Mouse (Mus musculus) neural tube, embryonic 15.5 days (tissue): ENCODE measurements around the gene Mphosph9. TPM values are rescaled to one million over a fixed set of nuclear protein-coding genes. Genes with fewer than 3 reads are reported as not detected.
A peak's percentile ranks its signal among the peaks of the same experiment; 100 is the strongest.

Experiments
- ATAC-seq: fragments of 200-750 bp; cut with Nextera tagmentation; 2 replicates; pipeline ENCODE4 v1.8.0; 2017; ENCODE audit warnings: mild to moderate bottlenecking, moderate TSS enrichment, moderate library complexity; ENCODE audit not compliant: low FRiP score
- H3K27ac ChIP-seq: fragments of 300-500 bp; sonication (generic); replicated peaks from 2 replicates; pipeline ENCODE4 v1.5.1; 2015; ENCODE audit warnings: mild to moderate bottlenecking, inconsistent platforms
- H3K27me3 ChIP-seq: fragments of 300-500 bp; sonication (generic); replicated peaks from 2 replicates; pipeline ENCODE4 v1.6.1; 2015; ENCODE audit warnings: inconsistent platforms
- H3K36me3 ChIP-seq: fragments of 300-500 bp; sonication (generic); 2 replicates; pipeline ENCODE4 v1.6.1; 2015; ENCODE audit warnings: inconsistent platforms
- H3K4me1 ChIP-seq: fragments of 300-500 bp; sonication (generic); 2 replicates; pipeline ENCODE4 v1.6.1; 2015; ENCODE audit warnings: inconsistent platforms
- H3K4me2 ChIP-seq: fragments of 300-500 bp; sonication (generic); 2 replicates; pipeline ENCODE4 v1.6.1; 2015; ENCODE audit warnings: inconsistent platforms, mild to moderate bottlenecking, moderate library complexity
- H3K4me3 ChIP-seq: fragments of 300-500 bp; sonication (generic); replicated peaks from 2 replicates; pipeline ENCODE4 v1.5.1; 2015; ENCODE audit warnings: mild to moderate bottlenecking, inconsistent platforms
- H3K9ac ChIP-seq: fragments of 300-500 bp; sonication (generic); replicated peaks from 2 replicates; pipeline ENCODE4 v1.6.1; 2015; ENCODE audit warnings: mild to moderate bottlenecking, inconsistent platforms
- H3K9me3 ChIP-seq: fragments of 300-500 bp; sonication (generic); replicated peaks from 2 replicates; pipeline ENCODE4 v1.6.1; 2016; ENCODE audit warnings: inconsistent platforms
- WGBS: fragments of 180-500 bp; shearing (Covaris S2); methylation state at CpG from one replicate; pipeline ENCODE4 v1.1.7; 2015; ENCODE audit warnings: mixed read lengths; 5-methylcytosine and 5-hydroxymethylcytosine counted together
- polyA plus RNA-seq: library from polyadenylated mRNA; unstranded; fragments of >200 nt; fragmentation: Nextera tagmentation; extraction: Ambion mirVana; gene quantifications from 2 replicates; pipeline ENCODE4 v1.2.1, GENCODE M21; 2015

Gene Mphosph9
- polyA plus RNA-seq, 1 experiment from 2014 or later, result 10.7 TPM

DNA sequence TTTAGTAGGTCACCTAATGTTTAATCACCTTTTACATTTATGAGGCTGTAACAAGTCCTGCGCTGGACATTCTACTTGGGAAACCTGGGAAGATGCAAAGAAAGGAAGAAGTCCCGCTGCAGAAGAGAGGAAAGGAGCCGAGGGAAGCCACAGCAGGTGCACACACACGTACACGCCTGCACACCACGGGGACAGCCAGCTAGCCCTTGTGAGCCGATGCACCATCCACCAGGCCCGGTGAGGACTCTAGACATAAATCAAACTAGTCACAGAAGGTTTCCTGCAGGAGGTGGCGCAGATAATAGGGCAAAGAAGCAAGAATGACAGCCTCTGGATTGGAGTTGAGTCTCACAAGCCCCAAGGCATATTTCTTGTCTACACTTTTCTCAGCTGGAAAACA is 97.3 kb downstream of the Mphosph9 start:
- ATAC-seq, result no peak
- no peaks in the 10 kb centered on the region for H3K9me3 ChIP-seq
- WGBS, result 44% methylated on average over 9 of the region's 9 CpGs
- peaks cover 37% of the 10 kb centered on the region for H3K4me1 ChIP-seq
- H3K36me3 ChIP-seq, result no peaks in the 10 kb centered on the region
- H3K9ac ChIP-seq, result no peak overlapping the region
- H3K4me2 ChIP-seq, result no peak overlapping the region
- H3K27me3 ChIP-seq, result no peaks in the 10 kb centered on the region
- no peak overlapping the region for H3K27ac ChIP-seq
- no peak overlapping the region for H3K4me3 ChIP-seq

DNA sequence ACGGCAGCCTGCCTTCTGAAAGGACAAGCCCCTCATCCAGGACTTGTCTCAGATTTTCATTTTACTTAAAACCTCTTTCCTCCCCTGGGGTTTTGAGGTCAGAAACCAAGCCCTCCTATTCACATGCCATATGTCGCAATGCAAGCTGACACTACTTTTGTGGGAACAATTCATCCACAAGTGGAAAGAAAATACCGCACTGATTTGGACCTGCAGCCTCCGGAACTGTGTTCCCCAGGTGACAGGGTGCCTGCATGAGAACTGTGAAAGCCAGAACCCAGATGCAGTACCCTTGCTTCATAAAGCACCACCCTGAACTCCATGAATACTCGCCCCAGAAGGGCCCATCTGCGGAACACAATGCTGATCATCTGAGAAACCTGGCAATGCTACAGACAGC is 100.6 kb downstream of the Mphosph9 start:
- Histone ChIP-seq H3K4me2 (no peak overlapping the region), H3K9ac (no peak overlapping the region), H3K4me1 (peaks cover 24% of the 10 kb centered on the region), H3K36me3 (no peaks in the 10 kb centered on the region), H3K27ac (no peak overlapping the region), H3K9me3 (no peaks in the 10 kb centered on the region), H3K27me3 (no peaks in the 10 kb centered on the region), H3K4me3 (no peak overlapping the region)
- no peak for ATAC-seq
- 62% methylated on average over 6 of the region's 6 CpGs for WGBS

DNA sequence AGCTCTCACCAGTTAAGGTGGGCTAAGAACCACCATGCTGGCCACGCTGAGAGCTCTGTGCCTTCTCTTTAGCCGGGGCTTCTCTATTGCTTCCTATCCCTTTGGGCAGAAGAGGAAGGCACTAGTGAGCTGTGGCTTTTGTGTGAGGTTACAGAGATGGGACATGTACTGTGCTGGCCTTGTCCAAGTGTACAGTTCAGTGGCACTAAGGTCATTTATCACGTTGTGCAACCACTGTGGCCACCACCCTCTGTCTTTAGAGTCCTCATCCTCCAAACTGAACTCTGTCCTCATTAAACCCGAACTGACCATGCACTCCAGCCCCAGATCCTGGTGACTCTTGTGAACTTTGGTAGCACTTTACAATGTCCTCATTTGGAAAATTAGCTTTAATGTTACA is 101.3 kb downstream of the Mphosph9 start:
- ATAC-seq, result no peak
- H3K27me3 ChIP-seq, result no peaks in the 10 kb centered on the region
- 92% methylated on average over 4 of the region's 4 CpGs for WGBS
- no peak overlapping the region for H3K4me3 ChIP-seq
- H3K9me3 ChIP-seq, result no peaks in the 10 kb centered on the region
- no peak overlapping the region for H3K4me2 ChIP-seq
- peaks cover 26% of the 10 kb centered on the region for H3K4me1 ChIP-seq
- H3K36me3 ChIP-seq, result no peaks in the 10 kb centered on the region
- H3K27ac ChIP-seq, result no peak overlapping the region
- no peak overlapping the region for H3K9ac ChIP-seq

DNA sequence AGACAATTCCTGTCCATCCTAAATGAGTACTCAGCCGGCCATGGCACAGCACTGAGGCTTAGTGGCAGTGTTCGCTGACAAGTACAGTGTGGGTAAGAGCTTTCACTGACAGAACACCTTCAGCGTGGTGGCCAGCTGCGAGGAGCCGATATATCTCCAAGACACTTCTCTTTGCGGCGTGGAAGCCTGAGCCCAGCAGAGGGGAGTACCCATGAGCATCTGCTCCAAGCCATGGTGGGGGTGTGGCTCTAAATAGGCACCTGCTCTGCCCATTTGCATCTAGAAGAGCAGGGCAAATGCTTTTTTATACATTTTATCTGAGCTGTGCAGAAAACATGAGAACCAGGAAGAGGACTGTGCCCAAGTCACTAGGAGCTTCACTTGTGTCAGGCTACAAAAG is 101.9 kb downstream of the Mphosph9 start:
- no peak overlapping the region for H3K9ac ChIP-seq
- no peak overlapping the region for H3K4me2 ChIP-seq
- no peak overlapping the region for H3K4me3 ChIP-seq
- WGBS, result 89% methylated on average over 7 of the region's 7 CpGs
- H3K36me3 ChIP-seq, result no peaks in the 10 kb centered on the region
- peaks cover 32% of the 10 kb centered on the region for H3K4me1 ChIP-seq
- ATAC-seq, result no peak
- no peaks in the 10 kb centered on the region for H3K27me3 ChIP-seq
- no peaks in the 10 kb centered on the region for H3K9me3 ChIP-seq
- no peak overlapping the region for H3K27ac ChIP-seq

DNA sequence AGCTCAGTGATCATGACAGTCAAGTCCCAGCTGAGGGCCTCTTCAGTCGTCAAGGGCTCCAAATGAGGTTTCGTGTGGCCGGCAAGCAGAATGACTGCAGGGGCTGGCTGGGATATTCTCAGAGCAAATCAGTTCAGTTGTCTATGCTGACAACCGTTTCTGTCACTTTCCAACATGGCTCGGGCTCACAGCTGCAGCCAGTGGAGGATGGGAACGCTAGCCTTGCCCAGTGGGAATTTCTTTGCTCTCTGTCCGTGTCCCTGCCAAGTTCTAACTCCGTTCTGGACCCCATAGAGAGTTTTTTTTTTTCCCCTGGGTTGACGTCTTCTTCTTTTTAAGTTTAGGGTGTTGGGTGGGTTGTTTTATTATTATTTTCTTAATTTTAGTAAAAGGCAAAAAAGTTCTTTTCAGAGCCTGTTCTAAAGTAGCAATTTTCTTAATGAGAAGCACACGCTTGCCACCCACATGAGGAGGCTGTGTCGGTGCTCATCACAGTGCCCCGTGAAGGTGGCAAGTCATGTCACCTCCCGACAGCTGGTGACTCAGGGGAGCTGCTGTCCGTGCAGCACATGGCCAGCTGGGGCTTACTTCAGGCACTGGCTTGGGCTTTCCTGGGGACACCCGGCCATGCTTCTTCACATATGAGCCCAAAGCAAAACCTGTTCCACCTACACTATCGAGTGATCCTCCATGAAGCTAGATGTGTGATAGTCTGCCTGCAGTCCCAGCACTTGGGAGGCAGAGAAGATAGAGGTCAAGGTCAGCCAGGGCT is 103.3 kb downstream of the Mphosph9 start:
- Histone ChIP-seq H3K9ac (no peak overlapping the region), H3K27ac (no peak overlapping the region), H3K4me1 (peaks cover 40% of the 10 kb centered on the region), H3K9me3 (no peaks in the 10 kb centered on the region), H3K4me2 (no peak overlapping the region), H3K27me3 (no peaks in the 10 kb centered on the region), H3K4me3 (no peak overlapping the region), H3K36me3 (no peaks in the 10 kb centered on the region; the same call in 1 of the 2 replicates)
- 56% methylated on average over 16 of the region's 16 CpGs for WGBS
- no peak for ATAC-seq

DNA sequence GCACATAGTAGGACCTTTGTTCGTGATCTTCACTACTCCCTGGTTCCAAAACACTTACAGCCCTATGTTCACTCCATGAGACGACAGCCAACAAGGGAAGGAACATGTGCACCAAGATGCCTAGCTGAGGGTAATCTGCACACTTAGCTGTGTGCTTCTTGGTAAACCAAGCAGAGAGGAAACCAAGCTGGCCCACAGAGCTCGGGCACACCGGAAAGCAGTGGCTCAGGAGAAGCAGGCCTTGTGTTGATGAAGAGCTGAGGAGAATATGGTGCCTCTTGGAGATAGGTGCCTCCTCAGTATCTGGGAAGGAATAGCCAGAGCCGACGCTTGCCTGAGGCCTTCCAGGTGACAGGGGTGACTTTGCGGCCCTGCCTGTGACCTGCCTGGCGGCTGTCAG is 104.2 kb downstream of the Mphosph9 start:
- H3K9ac ChIP-seq, result no peak overlapping the region
- H3K36me3 ChIP-seq, result no peaks in the 10 kb centered on the region; the same call in 1 of the 2 replicates
- H3K27me3 ChIP-seq, result no peaks in the 10 kb centered on the region
- no peaks in the 10 kb centered on the region for H3K9me3 ChIP-seq
- ATAC-seq, result no peak
- WGBS, result 89% methylated on average over 8 of the region's 8 CpGs
- H3K4me2 ChIP-seq, result no peak overlapping the region
- peaks cover 46% of the 10 kb centered on the region for H3K4me1 ChIP-seq
- H3K27ac ChIP-seq, result no peak overlapping the region
- no peak overlapping the region for H3K4me3 ChIP-seq

DNA sequence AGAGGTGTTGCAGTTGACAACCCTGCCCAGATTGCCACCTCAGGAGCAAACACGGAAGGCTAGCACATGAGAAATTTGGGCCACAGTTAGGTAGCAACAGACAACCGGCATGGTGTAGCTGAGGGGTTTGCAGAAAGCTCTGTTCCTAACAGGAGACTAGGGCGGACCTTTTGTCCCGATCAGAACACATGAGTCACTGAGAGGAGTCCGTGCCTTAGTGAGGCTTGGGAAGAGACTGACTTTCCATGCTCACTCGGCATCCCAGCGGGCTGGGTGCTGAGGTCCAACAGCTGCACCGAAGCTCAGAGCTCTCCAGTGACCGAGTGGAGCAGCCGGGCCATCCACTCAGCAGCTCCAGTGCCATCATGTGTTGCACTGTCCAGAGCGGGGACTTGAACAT is 105.1 kb downstream of the Mphosph9 start:
- H3K4me1 ChIP-seq, result peaks cover 46% of the 10 kb centered on the region
- H3K9me3 ChIP-seq, result no peaks in the 10 kb centered on the region
- no peak overlapping the region for H3K4me2 ChIP-seq
- ATAC-seq, result no peak
- no peak overlapping the region for H3K9ac ChIP-seq
- H3K4me3 ChIP-seq, result no peak overlapping the region
- 91% methylated on average over 11 of the region's 11 CpGs for WGBS
- no peaks in the 10 kb centered on the region for H3K27me3 ChIP-seq
- no peaks in the 10 kb centered on the region; the same call in 1 of the 2 replicates for H3K36me3 ChIP-seq
- no peak overlapping the region for H3K27ac ChIP-seq

DNA sequence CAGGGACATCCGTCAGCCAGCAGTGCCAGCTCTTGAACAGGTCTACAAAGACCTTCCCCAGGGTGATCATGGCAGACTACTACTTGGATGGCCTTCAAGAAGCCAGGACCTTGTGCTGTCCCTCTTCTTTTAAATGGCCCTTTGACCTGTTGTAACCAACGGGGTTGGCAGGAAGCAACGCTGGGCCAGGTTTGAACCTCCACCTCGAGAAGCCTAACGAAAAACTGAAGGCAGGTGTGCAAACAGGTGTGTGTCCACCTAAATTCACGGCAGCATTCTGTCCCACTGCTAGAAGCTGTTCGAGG is 106.1 kb downstream of the Mphosph9 start:
- Histone ChIP-seq H3K9me3 (no peaks in the 10 kb centered on the region), H3K27me3 (no peaks in the 10 kb centered on the region), H3K4me3 (no peak overlapping the region), H3K36me3 (no peaks in the 10 kb centered on the region; the same call in 1 of the 2 replicates), H3K27ac (0 out of 2 replicates have a peak overlapping the region, but pooled peaks have one; percentile 10), H3K4me1 (peaks cover 38% of the 10 kb centered on the region), H3K9ac (no peak overlapping the region), H3K4me2 (no peak overlapping the region)
- 85% methylated on average over 7 of the region's 7 CpGs for WGBS
- no peak for ATAC-seq

DNA sequence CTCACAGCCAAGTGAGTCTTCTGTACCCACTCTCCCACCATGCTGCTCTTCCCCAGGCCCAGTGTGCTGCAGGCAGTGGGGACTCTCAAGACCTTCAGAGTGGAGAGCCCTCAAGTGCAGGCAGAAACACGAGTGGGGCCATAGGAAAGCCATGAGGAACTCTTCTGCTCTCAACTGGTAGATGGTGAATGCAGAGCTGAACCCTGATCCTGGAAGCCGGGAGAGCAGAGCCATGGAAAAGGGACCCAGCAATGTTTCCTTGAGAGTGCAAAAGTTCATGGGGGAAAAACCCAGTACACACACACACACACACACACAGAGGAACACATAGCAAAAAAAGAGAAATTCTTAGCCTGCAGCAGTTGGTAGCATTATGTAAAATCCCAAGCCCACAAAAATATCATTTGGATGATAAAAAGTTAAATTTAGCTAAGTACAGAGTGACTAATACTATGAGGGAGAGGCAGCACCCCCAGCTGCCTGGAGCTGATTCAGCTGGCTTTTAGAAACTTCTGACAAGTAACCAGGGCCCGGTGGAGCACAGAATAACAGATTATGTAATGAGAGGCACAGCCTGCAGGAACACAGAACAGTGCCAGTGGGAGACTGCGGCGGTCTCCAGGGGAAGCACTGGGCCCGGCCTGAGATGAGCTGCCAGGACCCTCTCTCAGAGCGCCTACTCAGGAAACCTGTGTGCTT is 106.6 kb downstream of the Mphosph9 start:
- Histone ChIP-seq H3K36me3 (no peaks in the 10 kb centered on the region; the same call in 1 of the 2 replicates), H3K27ac (0 out of 2 replicates have a peak overlapping the region, but pooled peaks have one; percentile 19), H3K9me3 (no peaks in the 10 kb centered on the region), H3K27me3 (no peaks in the 10 kb centered on the region), H3K4me3 (no peak overlapping the region), H3K4me2 (no peak overlapping the region), H3K9ac (no peak overlapping the region), H3K4me1 (peaks cover 37% of the 10 kb centered on the region)
- peak; percentile 49; the same call in 1 of the 2 replicates for ATAC-seq
- 63% methylated on average over 7 of the region's 7 CpGs for WGBS

DNA sequence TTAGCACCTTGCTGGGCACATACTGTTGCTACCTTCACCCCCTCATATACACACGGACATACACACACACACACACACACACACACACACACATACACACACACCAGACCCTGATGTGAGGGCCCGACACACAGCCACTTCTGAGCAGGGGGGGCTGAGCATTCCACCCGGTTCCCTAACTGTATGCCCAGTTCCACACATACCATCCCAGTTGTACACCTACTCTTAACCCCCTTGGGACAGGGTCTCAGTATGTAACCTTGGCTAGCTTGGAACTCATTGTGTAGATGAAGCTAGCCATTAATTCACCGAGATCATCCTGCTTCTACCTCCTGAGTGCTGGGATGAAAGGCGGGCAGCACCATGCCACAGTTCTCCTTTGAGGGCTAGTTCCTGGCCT is 107.2 kb downstream of the Mphosph9 start:
- H3K4me3 ChIP-seq, result no peak overlapping the region
- peaks cover 2% of the 10 kb centered on the region; the same call in 1 of the 2 replicates for H3K36me3 ChIP-seq
- H3K9ac ChIP-seq, result no peak overlapping the region
- no peak for ATAC-seq
- 96% methylated on average over 5 of the region's 5 CpGs for WGBS
- no peak overlapping the region for H3K4me2 ChIP-seq
- 0 out of 2 replicates have a peak overlapping the region, but pooled peaks have one; percentile 19 for H3K27ac ChIP-seq
- H3K27me3 ChIP-seq, result no peaks in the 10 kb centered on the region
- no peaks in the 10 kb centered on the region for H3K9me3 ChIP-seq
- H3K4me1 ChIP-seq, result peaks cover 37% of the 10 kb centered on the region

DNA sequence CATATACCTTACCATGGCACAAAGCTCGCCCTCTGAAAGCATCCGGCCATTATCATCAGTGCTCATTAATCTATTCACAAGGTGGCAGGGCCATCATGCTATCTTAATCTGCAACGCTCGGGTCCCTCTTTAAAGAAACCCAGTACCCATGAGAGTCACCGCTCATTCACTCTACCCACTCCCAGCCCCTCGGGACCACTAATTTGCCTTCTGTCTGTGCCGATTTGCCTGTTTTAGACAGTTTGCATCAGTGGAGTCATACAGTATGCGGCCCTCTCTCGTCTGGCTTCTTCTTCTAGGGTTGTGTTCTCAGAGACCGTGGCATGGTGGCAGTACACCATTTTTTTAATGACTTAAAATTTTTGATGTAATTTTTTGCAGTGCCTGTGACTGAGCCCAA is 108.3 kb downstream of the Mphosph9 start:
- Histone ChIP-seq H3K4me1 (peaks cover 47% of the 10 kb centered on the region), H3K36me3 (peaks cover 9% of the 10 kb centered on the region; the same call in 1 of the 2 replicates), H3K4me3 (no peak overlapping the region), H3K9me3 (no peaks in the 10 kb centered on the region), H3K9ac (no peak overlapping the region), H3K27ac (no peak overlapping the region; the same call in 1 of the 2 replicates), H3K4me2 (no peak overlapping the region), H3K27me3 (no peaks in the 10 kb centered on the region)
- ATAC-seq, result no peak
- WGBS, result 40% methylated on average over 10 of the region's 10 CpGs

DNA sequence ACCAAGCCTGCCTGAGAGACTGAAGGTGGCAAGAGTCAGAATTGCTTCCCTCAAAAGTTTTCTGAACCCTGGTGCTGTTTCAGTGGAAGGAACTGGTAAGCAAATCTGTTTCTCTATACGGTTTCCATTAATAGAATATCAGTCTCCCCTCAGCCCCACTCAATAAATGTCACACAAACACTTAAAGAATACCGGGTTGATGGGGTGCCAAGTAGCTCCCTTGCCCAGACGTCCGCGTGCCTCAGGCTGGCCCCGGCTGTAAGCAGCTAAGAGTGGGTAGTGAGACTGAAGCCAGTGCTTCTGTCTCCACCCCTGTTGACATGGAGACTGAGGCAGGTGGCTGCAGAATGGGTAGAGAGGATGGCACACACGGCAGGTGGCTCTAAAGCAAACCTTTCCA is 108.8 kb downstream of the Mphosph9 start:
- Histone ChIP-seq H3K9ac (no peak overlapping the region), H3K27ac (no peak overlapping the region), H3K27me3 (no peaks in the 10 kb centered on the region), H3K4me1 (peaks cover 44% of the 10 kb centered on the region), H3K36me3 (peaks cover 9% of the 10 kb centered on the region; the same call in 1 of the 2 replicates), H3K4me3 (no peak overlapping the region), H3K4me2 (no peak overlapping the region), H3K9me3 (no peaks in the 10 kb centered on the region)
- no peak for ATAC-seq
- 46% methylated on average over 7 of the region's 7 CpGs for WGBS
